Mouse (Mus musculus): ENCODE measurements around the gene Fnbp4. TPM values are rescaled to one million over a fixed set of nuclear protein-coding genes. Genes with fewer than 3 reads are reported as not detected.
A peak's percentile ranks its signal among the peaks of the same experiment; 100 is the strongest.

The Fnbp4 gene
- polyA plus RNA-seq, 1 experiment from 2014 or later, result 114 TPM

DNA sequence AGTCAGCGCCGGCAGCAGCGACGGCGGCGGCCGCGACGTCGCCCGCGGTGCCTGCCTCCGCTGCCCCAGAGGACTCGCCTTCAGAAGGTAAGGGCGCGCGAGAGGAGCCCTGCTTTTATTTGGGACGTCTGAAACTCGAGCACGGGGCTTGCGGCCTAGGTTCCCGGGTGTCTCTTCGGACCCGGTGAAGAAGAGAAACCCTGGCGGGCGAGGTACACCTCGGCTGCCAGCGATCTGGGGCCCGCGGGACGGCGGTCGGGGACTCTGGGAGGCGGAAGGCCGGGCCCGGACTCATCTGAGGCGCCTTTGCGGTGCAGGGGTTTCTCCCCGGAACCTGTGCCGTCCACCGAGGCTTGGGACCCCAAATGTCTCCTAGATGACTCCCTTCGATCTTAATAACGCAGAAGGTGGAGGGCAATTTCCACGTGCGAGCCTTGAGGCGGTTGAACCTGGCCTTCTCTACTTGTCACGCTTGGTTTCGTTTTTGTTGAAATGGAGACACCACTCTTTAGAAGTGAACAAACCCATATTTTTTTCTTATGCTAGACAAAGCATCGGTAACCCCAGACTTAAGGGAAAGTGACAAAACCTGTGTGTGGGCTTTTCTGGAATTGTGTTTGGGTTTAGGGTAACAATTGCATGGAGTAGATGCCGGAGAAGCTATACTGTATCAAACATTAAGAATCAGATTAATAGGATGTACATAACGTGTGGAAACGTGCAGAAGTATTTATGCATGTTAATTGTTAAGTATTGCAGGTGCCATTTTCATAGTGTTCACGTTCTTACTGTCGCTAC, 769 bp downstream of the Fnbp4 start:
- Histone ChIP-seq H3K9ac (peak overlapping the region; percentile 97), H3K36me3 (peaks cover 19% of the 10 kb centered on the region), H3K4me1 (replicated peaks) (peaks cover 39% of the 10 kb centered on the region), H3K27me3 (no peaks in the 10 kb centered on the region), H3K4me2 (peak overlapping the region; percentile 90), H3K9me3 (no peaks in the 10 kb centered on the region), H3K4me3 (peak overlapping the region; percentile 90), H3K27ac (peak overlapping the region; percentile 99)
- WGBS, result under 1% methylated on average over 54 of the region's 54 CpGs
- peak; percentile 50 for ATAC-seq (ENCODE audit: low FRiP score)

DNA sequence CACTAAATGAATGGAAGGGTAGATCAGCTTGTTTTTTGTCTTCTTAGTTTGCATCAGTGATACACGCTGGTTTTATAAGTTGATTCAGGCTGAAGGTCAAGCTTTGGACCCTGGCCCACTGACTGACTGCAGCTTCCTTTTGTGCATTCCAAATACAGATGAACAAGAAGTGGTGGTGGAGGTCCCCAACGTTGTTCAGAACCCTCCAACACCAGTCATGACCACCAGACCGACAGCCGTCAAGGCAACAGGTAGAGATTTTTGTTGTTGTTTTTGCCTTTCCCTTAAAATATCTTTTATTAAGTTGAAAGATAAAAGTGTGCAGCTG, 1.3 kb downstream of the Fnbp4 start:
- Histone ChIP-seq H3K9ac (peak overlapping the region; percentile 97), H3K27ac (peak overlapping the region; percentile 99; the same call in 1 of the 2 replicates)
- 18% methylated on average over 4 of the region's 4 CpGs for WGBS

DNA sequence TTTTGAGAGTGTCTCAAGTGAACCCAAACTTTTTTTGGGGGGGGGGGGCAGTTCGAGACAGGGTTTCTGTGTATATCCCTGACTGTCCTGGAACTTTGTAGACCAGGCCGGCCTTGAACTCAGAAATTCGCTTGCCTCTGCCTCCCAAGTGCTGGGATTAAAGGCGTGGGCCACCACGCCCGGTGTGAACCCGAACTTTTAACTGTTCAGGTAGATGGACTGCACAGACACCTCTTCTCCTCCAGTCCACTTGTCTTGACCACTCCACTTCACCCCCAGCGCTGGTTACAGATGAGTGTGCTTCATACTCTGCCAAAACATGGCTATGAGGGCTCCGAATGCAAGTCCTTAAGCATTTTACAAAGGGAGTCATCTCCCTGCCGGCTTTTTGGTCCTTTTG, 2.0 kb downstream of the Fnbp4 start:
- Histone ChIP-seq H3K9ac (no peak overlapping the region), H3K27ac (no peak overlapping the region), H3K36me3 (peaks cover 26% of the 10 kb centered on the region), H3K4me3 (peak overlapping the region; percentile 90), H3K27me3 (no peaks in the 10 kb centered on the region), H3K9me3 (no peaks in the 10 kb centered on the region), H3K4me2 (peak overlapping the region; percentile 90), H3K4me1 (replicated peaks) (peaks cover 39% of the 10 kb centered on the region)
- ATAC-seq (ENCODE audit: low FRiP score), result no peak
- WGBS, result 92% methylated on average over 10 of the region's 10 CpGs

More for the DNA sequence above, 1.3 kb downstream of the Fnbp4 start:
- Histone ChIP-seq H3K9me3 (no peaks in the 10 kb centered on the region), H3K36me3 (peaks cover 25% of the 10 kb centered on the region), H3K4me3 (peak overlapping the region; percentile 90), H3K4me2 (peak overlapping the region; percentile 90), H3K4me1 (replicated peaks) (peaks cover 39% of the 10 kb centered on the region), H3K27me3 (no peaks in the 10 kb centered on the region)
- no peak for ATAC-seq (ENCODE audit: low FRiP score)

DNA sequence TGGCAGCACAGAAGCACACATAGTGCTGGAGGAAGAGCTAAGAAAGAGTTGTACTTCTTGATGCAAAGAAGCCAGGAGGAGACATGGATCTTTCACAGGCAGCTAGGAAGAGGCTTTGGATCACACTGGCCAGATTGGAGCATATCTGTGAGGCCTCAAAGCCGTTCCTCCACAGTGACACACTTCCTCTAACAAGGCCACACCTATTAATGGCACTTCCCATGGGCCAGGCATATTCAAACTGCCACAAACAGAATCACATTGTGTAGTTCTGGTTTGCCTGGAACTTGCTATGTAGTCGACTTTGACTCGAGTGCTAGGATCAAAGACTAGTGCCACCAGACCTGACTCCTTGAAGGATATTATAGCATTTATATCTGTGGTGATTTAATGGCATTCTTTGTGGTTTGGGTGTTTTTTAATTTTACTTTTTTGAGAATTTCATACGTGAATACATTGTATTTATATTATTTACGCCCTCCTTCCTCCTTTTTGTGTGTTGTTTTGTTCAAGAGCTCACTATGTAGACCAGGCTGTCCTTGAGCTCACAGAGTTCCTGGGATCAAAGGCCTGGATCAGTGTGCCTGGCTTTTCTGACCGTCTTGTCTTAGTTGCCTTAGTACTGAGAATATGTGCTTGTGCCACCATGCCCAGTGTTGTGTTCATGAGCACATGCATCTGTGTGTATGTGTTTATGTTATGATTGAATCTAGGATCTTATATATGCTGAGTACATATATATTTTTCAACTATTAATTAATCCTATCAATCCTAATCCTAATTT, 4.7 kb downstream of the Fnbp4 start:
- ATAC-seq (ENCODE audit: low FRiP score), result no peak
- 85% methylated on average over 6 of the region's 6 CpGs for WGBS

DNA sequence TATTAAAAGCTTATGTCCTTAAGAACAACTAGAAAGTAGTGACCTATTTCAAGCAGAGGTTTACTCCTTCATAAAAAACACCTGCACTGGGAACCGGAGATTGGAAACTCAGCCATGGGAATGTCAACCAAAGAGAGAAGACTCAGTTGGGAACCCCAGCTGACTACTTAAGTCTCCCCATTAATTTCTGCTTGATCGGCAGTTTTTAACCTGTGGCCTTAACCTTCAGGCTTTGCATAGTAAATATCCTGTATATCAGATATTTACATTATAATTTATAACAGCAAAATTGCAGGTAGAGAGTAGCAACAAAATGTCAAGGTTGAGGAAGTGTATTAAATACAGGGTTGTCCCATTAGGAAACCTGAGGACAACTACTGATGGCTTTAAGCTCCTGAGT, 8.4 kb downstream of the Fnbp4 start:
- ATAC-seq (ENCODE audit: low FRiP score), result no peak
- WGBS, result 98% methylated on average over 2 of the region's 2 CpGs
- H3K36me3 ChIP-seq, result peaks cover 76% of the 10 kb centered on the region

More for the DNA sequence above, 4.7 kb downstream of the Fnbp4 start:
- Histone ChIP-seq H3K4me3 (no peak overlapping the region), H3K27ac (no peak overlapping the region), H3K4me2 (no peak overlapping the region), H3K9ac (0 out of 2 replicates have a peak overlapping the region, but pooled peaks have one; percentile 1), H3K4me1 (replicated peaks) (peaks cover 33% of the 10 kb centered on the region), H3K36me3 (peaks cover 52% of the 10 kb centered on the region), H3K27me3 (no peaks in the 10 kb centered on the region), H3K9me3 (no peaks in the 10 kb centered on the region)

DNA sequence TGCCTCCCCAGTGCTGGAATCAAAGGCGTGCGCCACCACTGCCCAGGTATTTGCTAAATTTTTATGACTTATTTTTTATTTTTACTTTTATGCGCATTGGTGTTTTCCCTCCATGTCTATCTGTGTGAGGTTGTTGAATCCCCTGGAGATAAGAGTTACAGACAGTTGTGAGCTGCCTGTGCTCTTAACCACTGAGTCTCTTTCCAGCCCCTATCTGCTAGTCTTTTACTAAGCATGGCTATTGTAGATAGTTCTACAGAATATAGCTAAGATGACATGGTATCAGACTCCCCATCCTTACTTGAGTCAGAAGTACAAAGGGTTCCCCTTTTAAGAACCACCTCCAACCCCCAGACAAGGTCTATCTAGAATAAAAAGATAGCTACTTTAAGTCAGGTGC, 9.0 kb downstream of the Fnbp4 start:
- WGBS, result 97% methylated on average over 3 of the region's 3 CpGs
- Histone ChIP-seq H3K36me3 (peaks cover 81% of the 10 kb centered on the region), H3K9ac (no peak overlapping the region), H3K4me1 (replicated peaks) (peaks cover 6% of the 10 kb centered on the region), H3K9me3 (no peaks in the 10 kb centered on the region), H3K4me3 (no peak overlapping the region), H3K27ac (no peak overlapping the region), H3K27me3 (no peaks in the 10 kb centered on the region), H3K4me2 (no peak overlapping the region)
- ATAC-seq (ENCODE audit: low FRiP score), result no peak

More for the DNA sequence above, 8.4 kb downstream of the Fnbp4 start:
- H3K27me3 ChIP-seq, result no peaks in the 10 kb centered on the region
- no peak overlapping the region for H3K4me2 ChIP-seq
- H3K4me1 ChIP-seq (replicated peaks), result peaks cover 13% of the 10 kb centered on the region
- H3K9ac ChIP-seq, result no peak overlapping the region
- H3K9me3 ChIP-seq, result no peaks in the 10 kb centered on the region
- no peak overlapping the region for H3K27ac ChIP-seq
- no peak overlapping the region for H3K4me3 ChIP-seq

DNA sequence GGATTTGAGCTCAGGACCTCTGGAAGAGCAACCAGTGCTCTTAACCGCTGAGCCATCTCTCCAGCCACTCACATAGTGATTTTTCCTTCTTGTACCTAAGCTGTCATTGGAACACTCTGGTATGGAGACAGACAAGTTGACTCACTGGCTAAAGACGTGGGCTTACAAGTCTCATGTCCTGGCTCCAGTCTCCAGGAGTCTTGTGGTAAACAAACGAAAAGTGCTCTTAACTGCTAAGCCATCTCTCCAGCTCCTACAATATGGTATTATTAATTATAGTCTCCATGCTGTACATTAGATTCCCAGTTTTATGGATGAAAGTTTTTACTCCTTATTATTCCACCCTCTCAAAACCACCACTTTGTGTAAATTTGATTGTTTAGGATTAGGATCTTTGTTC, 20.0 kb downstream of the Fnbp4 start:
- ATAC-seq (ENCODE audit: low FRiP score), result no peak
- Histone ChIP-seq H3K27me3 (no peaks in the 10 kb centered on the region), H3K9ac (no peak overlapping the region), H3K9me3 (no peaks in the 10 kb centered on the region), H3K4me1 (replicated peaks) (no peaks in the 10 kb centered on the region), H3K4me2 (no peak overlapping the region), H3K36me3 (peaks cover 89% of the 10 kb centered on the region), H3K4me3 (no peak overlapping the region), H3K27ac (no peak overlapping the region)
- WGBS, result 83% methylated on average over 3 of the region's 3 CpGs

DNA sequence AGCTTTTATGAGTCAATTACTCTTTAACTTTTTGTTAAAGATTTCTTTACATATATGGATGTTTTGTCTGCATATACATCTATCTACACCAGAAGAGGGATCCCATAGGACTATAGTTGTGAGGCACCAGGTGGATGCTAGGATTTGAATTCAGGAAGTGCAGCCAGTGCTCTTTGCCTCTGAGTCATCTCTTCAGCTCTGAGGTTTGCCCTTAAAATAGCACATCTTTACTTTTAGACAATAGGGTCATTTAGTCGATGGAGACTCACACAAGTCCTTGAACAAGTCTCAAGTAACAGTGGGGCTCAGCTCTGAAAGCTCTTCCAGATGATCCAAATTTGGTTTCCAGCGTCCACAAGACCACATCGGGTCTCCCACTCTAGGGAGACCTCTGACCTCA, 36.2 kb downstream of the Fnbp4 start:
- Histone ChIP-seq H3K9me3 (no peaks in the 10 kb centered on the region), H3K4me3 (no peak overlapping the region), H3K27me3 (peaks cover 16% of the 10 kb centered on the region), H3K4me2 (no peak overlapping the region), H3K4me1 (replicated peaks) (peaks cover 12% of the 10 kb centered on the region), H3K27ac (no peak overlapping the region), H3K9ac (no peak overlapping the region), H3K36me3 (peaks cover 45% of the 10 kb centered on the region)
- ATAC-seq (ENCODE audit: low FRiP score), result no peak
- WGBS, result 52% methylated on average over 3 of the region's 3 CpGs

DNA sequence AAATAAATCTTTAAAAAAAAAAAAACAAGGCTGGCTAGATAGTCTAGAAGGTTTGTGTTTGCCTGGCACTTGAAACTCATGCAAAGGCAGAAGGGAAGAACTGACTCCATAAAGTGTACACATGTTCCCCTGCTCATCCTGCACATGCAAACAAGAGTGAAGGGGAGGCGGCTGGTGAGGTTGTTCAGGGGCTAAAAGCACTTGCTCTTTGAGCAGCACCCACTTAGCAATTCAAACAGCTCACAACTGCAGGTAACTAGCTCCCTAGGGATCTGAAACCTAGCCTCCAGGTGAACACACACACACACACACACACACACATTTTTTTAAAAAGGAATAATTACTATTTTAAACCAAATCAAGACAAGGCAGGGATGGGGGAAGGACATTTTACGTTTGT, 36.8 kb downstream of the Fnbp4 start:
- Histone ChIP-seq H3K27ac (no peak overlapping the region), H3K9ac (no peak overlapping the region), H3K4me3 (no peak overlapping the region), H3K36me3 (peaks cover 39% of the 10 kb centered on the region), H3K4me2 (no peak overlapping the region), H3K4me1 (replicated peaks) (peaks cover 12% of the 10 kb centered on the region), H3K9me3 (no peaks in the 10 kb centered on the region), H3K27me3 (peaks cover 16% of the 10 kb centered on the region)
- ATAC-seq (ENCODE audit: low FRiP score), result no peak
- 26% methylated on average over 2 of the region's 2 CpGs for WGBS

DNA sequence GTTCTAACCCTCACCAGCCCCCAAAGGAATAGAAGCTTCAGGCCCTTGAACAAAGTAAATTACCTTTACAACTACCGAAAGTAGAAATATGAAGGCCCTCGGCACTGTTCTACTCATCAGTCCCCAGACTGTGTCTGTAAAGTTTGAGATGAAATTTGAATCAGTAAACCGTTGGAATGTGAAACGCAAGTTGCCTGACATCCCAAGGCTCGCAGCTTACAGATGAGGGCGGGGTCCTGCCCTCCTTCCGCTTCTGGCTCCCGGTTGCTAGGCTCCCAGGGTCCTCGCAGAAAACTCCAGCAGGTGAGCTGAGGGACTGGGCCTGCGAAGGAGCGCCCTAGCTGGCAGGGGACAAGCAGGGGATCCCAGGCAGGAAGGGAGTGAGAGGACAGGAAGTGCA, 37.3 kb downstream of the Fnbp4 start, which contains the start of gene Agbl2:
Gene Agbl2, plus strand, starts transcription at position 270 of the 400 bp plus-strand sequence.
- Histone ChIP-seq H3K4me2 (peak within 1 kb of the TSS; percentile 57), H3K27ac (no peak within 1 kb of the TSS), H3K27me3 (peaks cover 16% of the 10 kb centered on the region), H3K4me1 (replicated peaks) (peaks cover 12% of the 10 kb centered on the region), H3K9ac (peak within 1 kb of the TSS; percentile 40), H3K4me3 (peak within 1 kb of the TSS; percentile 32), H3K9me3 (no peaks in the 10 kb centered on the region), H3K36me3 (peaks cover 34% of the 10 kb centered on the region)
- 3% methylated on average over 11 of the region's 11 CpGs for WGBS
- ATAC-seq (ENCODE audit: low FRiP score), result peak; percentile 48

DNA sequence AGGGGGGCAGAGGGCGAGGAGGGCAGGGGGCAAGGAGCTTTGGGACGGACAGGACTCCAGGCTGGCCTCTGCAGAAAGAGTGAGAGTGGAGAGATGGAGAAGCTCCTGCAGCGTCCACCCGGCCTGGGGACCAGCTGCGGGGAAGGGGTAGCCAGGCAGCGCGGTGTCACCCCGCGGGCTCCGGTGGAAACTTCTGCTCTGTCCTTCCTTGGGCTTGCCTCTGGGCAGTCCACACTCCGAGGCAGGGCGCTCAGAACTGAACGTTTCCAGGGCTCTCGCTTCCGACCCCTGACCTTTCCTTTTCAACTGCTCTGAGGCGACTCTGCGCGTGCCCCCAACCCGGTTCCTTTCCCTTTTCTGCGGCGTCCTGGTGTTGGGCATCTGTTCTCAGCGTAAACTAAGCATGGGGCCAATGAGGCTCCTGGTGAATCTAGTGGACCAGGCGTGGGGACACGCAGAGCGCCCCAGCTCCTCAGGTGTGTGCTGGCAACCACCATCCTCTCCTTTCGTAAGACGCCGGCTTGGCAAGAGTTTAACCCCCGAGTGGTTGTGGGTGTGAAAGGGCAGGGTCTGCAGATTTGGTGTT, 37.8 kb downstream of the Fnbp4 start:
- peaks cover 16% of the 10 kb centered on the region for H3K27me3 ChIP-seq
- H3K9ac ChIP-seq, result peak overlapping the region; percentile 40; the same call in 1 of the 2 replicates
- H3K27ac ChIP-seq, result no peak overlapping the region
- 1% methylated on average over 27 of the region's 29 CpGs for WGBS
- ATAC-seq (ENCODE audit: low FRiP score), result peak; percentile 45; the same call in 1 of the 2 replicates
- peak overlapping the region; percentile 57 for H3K4me2 ChIP-seq
- H3K4me1 ChIP-seq (replicated peaks), result peaks cover 12% of the 10 kb centered on the region
- H3K4me3 ChIP-seq, result peak overlapping the region; percentile 32
- peaks cover 29% of the 10 kb centered on the region for H3K36me3 ChIP-seq
- H3K9me3 ChIP-seq, result no peaks in the 10 kb centered on the region

DNA sequence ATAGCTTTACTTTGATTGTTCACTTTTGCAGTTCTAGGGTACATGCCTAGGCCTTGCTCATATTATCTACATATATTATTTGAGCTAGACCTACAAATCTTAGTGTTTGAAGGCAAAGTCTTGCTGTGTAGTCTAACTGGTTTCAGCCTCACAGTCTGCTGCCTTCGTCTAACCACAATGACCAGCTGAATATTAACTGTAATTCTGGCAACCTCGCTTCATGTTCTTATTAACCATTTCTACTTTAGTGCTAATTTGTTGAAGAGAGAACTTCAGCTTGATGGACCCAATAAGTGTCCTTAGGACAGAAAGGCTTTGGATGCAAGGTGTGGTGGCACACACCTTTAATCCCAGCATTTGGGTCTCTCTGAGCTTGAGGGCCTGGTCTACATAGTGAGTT, 43.0 kb downstream of the Fnbp4 start:
- no peak for ATAC-seq (ENCODE audit: low FRiP score)
- no peak overlapping the region for H3K4me3 ChIP-seq
- peaks cover 13% of the 10 kb centered on the region for H3K27me3 ChIP-seq
- H3K4me1 ChIP-seq (replicated peaks), result peaks cover 4% of the 10 kb centered on the region
- H3K27ac ChIP-seq, result no peak overlapping the region
- H3K36me3 ChIP-seq, result no peaks in the 10 kb centered on the region
- no peaks in the 10 kb centered on the region for H3K9me3 ChIP-seq
- no peak overlapping the region for H3K9ac ChIP-seq
- WGBS, result 94% methylated on average over 2 of the region's 2 CpGs
- no peak overlapping the region for H3K4me2 ChIP-seq

Data from hindbrain, embryonic 13.5 days (tissue).